Mouse (Mus musculus): ENCODE data around the gene Foxf2. TPM values are rescaled to one million over a fixed set of nuclear protein-coding genes. Genes with fewer than 3 reads are reported as not detected.

The Foxf2 gene
- polyA plus RNA-seq, 1 experiment from 2014 or later, result 43.2 TPM

DNA sequence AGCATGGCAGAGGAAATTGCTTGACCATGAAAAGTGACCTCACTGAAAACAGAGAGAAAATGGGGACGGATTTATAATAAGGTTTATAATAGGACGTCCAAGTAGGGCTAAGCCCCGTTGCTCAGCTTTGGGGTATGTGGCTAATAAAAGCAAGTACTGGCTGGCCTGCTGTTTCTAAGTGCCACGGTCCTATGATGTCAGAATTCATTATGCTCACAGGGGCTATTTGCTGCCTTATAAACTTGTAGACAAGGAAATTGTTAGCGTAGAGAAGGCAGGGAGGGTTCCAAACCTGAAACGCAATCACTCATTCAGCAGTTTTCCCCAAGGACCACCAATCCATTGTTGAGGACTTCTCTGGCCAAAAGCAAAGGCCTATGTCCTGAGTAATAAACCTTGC, 21.7 kb upstream of the Foxf2 start:
- Histone ChIP-seq H3K4me3 (ENCODE audit: low read depth, low read length) (no peak overlapping the region), H3K27me3 (ENCODE audit: insufficient read depth, low read length) (no peaks in the 10 kb centered on the region), H3K4me2 (no peak overlapping the region), H3K9me3 (ENCODE audit: low read depth, low read length) (no peaks in the 10 kb centered on the region), H3K36me3 (ENCODE audit: insufficient read depth) (no peaks in the 10 kb centered on the region), H3K4me1 (ENCODE audit: insufficient read depth) (no peaks in the 10 kb centered on the region), H3K27ac (ENCODE audit: low read depth) (no peak overlapping the region), H3K9ac (no peak overlapping the region)
- DNase-seq, result no peak
- 83% methylated on average over 6 of the region's 6 CpGs for WGBS
- ATAC-seq (ENCODE audit: insufficient read depth), result no peak
- TF ChIP-seq CTCF (IDR thresholded peaks at IDR 0.05; ENCODE audit: low read depth), result no peak

DNA sequence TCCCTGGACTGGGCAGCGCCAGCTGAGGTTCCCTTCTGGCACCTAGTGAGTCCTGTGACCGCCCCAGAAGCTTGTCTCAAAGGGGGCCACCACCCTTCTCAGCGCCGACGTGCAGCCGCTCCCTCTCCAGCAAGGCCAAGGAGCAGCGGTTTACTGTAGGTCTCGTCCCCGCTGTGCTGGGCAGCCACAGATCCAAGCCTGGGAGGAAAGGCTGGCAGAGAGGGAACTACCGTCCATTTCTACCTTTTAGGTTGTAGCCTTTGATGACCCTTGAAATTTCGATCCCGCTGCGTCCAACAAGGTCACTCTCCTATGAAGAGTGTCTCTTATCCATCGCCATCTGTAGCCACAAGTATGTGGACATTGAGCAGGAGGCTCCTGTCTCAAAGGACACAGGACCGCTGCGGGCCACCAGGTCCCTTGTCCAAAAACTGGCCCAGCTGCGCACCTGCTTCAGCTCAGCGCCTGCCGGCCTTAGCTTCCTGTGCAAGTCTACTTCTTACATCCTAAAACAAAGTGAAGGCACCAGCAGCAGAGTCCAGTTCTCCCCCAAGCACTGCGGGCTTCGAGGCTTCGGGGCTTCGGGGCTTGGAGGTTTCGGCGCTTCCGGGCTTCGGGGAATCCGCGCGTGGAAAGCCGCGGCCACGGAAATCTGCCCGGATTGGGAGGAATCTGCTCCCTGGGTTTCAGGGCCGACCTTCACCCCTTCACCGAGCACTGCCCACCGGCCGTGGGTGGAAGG, 10.7 kb upstream of the Foxf2 start:
- no peak overlapping the region for H3K27ac ChIP-seq (ENCODE audit: low read depth)
- no peak for ATAC-seq (ENCODE audit: insufficient read depth)
- no peaks in the 10 kb centered on the region for H3K9me3 ChIP-seq (ENCODE audit: low read depth, low read length)
- 0 out of 2 replicates have a peak overlapping the region, but pooled peaks have one; percentile 12 for H3K4me2 ChIP-seq
- H3K9ac ChIP-seq, result no peak overlapping the region
- peak; percentile 28 for DNase-seq
- H3K27me3 ChIP-seq (ENCODE audit: insufficient read depth, low read length), result peaks cover 76% of the 10 kb centered on the region
- no peaks in the 10 kb centered on the region for H3K36me3 ChIP-seq (ENCODE audit: insufficient read depth)
- WGBS, result 9% methylated on average over 38 of the region's 38 CpGs
- 0 out of 2 replicates have a peak, but pooled peaks cover 3% of the 10 kb centered on the region for H3K4me1 ChIP-seq (ENCODE audit: insufficient read depth)
- H3K4me3 ChIP-seq (ENCODE audit: low read depth, low read length), result no peak overlapping the region
- no peak for TF ChIP-seq CTCF (IDR thresholded peaks at IDR 0.05; ENCODE audit: low read depth)

DNA sequence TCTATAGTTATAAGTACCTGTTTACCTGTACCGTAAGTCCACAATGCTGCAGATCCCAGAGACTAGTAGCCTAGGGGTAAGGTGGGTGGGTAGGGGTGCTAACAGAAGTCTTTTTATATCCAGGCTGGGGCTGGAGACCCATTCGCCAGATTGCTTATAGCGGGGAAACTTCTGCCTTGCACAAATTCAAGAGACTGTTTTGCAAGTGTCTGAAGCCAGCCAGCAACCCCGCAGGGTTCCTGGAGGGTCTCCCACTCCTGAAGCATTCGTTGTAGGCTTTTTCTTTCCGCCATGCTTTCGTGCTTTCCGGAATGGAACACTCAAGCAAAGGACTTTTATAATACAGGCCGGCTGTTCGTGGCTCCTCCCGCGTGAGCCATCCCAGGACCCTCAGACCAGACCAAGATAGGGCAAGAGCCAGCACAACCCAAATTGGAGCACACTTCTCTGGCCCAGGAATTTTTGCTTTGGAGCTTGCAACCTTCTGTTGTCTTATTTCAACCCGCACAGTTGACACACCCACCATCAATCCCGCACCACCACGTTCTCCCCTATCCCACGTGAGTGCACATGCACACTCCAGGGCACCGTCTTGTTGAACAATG, 10.0 kb upstream of the Foxf2 start:
- WGBS, result 7% methylated on average over 17 of the region's 17 CpGs

DNA sequence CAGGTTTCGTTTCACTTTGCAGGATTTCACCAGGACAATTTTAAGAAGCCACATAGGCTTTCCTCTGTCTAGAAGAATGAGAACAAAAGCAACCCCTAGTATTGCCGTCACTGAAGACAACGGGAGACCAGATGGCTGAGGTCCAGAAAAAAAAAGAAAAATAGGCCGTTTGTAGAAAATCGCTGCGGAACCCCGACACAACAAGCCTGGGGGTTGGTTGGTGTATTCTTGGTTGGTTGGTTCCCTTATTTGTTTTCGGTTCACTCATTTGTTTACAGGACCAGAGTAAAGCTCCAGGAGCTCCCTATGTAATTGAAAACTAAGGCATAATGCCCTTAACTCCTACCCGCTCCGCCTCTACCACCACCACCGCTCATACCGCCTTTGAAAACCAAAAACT, 7.6 kb upstream of the Foxf2 start:
- 0 out of 2 replicates have a peak, but pooled peaks cover 3% of the 10 kb centered on the region for H3K4me1 ChIP-seq (ENCODE audit: insufficient read depth)
- peak overlapping the region; percentile 61 for H3K4me2 ChIP-seq
- H3K27me3 ChIP-seq (ENCODE audit: insufficient read depth, low read length), result peaks cover 95% of the 10 kb centered on the region
- H3K9me3 ChIP-seq (ENCODE audit: low read depth, low read length), result no peaks in the 10 kb centered on the region
- TF ChIP-seq CTCF (IDR thresholded peaks at IDR 0.05; ENCODE audit: low read depth), result no peak
- WGBS, result under 1% methylated on average over 12 of the region's 12 CpGs
- DNase-seq (peak; percentile 55), ATAC-seq (ENCODE audit: insufficient read depth) (no peak)
- no peaks in the 10 kb centered on the region for H3K36me3 ChIP-seq (ENCODE audit: insufficient read depth)
- H3K4me3 ChIP-seq (ENCODE audit: low read depth, low read length), result peak overlapping the region; percentile 29
- H3K27ac ChIP-seq (ENCODE audit: low read depth), result no peak overlapping the region
- H3K9ac ChIP-seq, result no peak overlapping the region

More for the DNA sequence above, 10.0 kb upstream of the Foxf2 start:
- ATAC-seq (ENCODE audit: insufficient read depth), result no peak
- no peaks in the 10 kb centered on the region for H3K36me3 ChIP-seq (ENCODE audit: insufficient read depth)
- no peak for TF ChIP-seq CTCF (IDR thresholded peaks at IDR 0.05; ENCODE audit: low read depth)
- H3K4me2 ChIP-seq, result 0 out of 2 replicates have a peak overlapping the region, but pooled peaks have one; percentile 12
- H3K27me3 ChIP-seq (ENCODE audit: insufficient read depth, low read length), result peaks cover 84% of the 10 kb centered on the region
- no peak overlapping the region for H3K9ac ChIP-seq
- peak; percentile 22 for DNase-seq
- no peaks in the 10 kb centered on the region for H3K9me3 ChIP-seq (ENCODE audit: low read depth, low read length)
- no peak overlapping the region for H3K4me3 ChIP-seq (ENCODE audit: low read depth, low read length)
- H3K27ac ChIP-seq (ENCODE audit: low read depth), result no peak overlapping the region
- 0 out of 2 replicates have a peak, but pooled peaks cover 3% of the 10 kb centered on the region for H3K4me1 ChIP-seq (ENCODE audit: insufficient read depth)

DNA sequence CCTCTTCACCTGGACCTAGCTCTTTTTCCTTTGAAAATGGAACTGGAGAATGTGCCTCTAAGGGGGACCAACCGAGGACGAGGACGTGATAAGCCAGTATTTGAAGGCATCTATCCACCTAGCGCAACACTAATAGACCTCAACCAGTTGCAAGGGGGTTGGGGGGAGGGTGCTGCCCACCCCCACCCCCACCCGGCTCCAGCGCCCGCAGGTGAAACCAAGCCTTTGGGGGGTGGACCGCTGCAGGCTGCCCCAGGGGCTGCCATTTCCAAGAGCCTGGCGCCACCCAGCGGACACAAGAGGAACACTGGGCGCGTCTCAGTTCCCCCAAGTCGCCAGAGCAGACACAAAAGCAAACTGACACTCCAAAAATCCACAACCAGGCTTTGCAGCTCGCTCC, 7.2 kb upstream of the Foxf2 start:
- peak overlapping the region; percentile 88; the same call in 1 of the 2 replicates for H3K27ac ChIP-seq (ENCODE audit: low read depth)
- peak overlapping the region; percentile 29 for H3K4me3 ChIP-seq (ENCODE audit: low read depth, low read length)
- peak; percentile 62; the same call in 1 of the 2 replicates for ATAC-seq (ENCODE audit: insufficient read depth)
- peaks cover 95% of the 10 kb centered on the region for H3K27me3 ChIP-seq (ENCODE audit: insufficient read depth, low read length)
- H3K36me3 ChIP-seq (ENCODE audit: insufficient read depth), result no peaks in the 10 kb centered on the region
- H3K4me2 ChIP-seq, result peak overlapping the region; percentile 61
- WGBS, result 2% methylated on average over 14 of the region's 14 CpGs
- peak; percentile 94 for DNase-seq
- no peak overlapping the region for H3K9ac ChIP-seq
- H3K4me1 ChIP-seq (ENCODE audit: insufficient read depth), result 0 out of 2 replicates have a peak, but pooled peaks cover 3% of the 10 kb centered on the region
- peak; percentile 93 for TF ChIP-seq CTCF (IDR thresholded peaks at IDR 0.05; ENCODE audit: low read depth)
- no peaks in the 10 kb centered on the region for H3K9me3 ChIP-seq (ENCODE audit: low read depth, low read length)

DNA sequence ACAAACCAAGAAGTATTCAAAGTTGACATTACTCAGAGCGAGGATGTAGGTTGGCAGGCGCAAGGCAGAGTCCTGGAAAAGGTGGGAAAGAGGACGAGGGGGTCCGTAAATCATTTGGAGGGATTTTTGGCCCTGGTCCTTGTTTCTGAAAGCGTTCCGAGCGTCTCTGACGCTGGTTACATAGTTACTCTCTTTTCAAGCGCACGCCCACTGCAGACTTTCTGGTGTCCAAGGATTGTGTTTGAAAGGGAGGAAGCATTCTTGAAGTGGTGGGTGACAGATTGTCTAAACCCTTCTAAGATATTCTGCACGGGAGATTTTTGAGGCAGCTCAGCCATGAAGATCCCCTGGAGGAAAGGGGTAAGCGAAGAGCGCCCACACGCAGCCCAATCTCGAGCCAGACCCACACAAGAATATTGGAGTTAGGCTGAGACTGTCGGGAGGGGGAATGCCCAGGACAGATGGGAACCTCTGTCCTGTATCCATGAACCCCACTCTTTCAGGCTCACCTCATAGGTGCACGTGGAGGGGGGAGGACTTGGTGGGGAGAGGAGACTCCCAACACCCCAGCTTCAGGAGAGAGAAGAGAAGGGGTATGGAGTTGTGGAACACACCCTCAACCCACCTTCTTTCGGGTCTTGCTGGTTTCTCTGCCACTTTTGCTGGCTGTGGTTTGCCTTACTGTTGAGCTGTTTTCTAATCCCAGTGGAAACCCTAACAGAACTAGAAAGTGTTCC, 6.5 kb upstream of the Foxf2 start:
- ATAC-seq (ENCODE audit: insufficient read depth) (peak; percentile 80), DNase-seq (peak; percentile 91)
- H3K27ac ChIP-seq (ENCODE audit: low read depth), result peak overlapping the region; percentile 88
- peak overlapping the region; percentile 61 for H3K4me2 ChIP-seq
- H3K9ac ChIP-seq, result peak overlapping the region; percentile 41; the same call in 1 of the 2 replicates
- no peaks in the 10 kb centered on the region for H3K36me3 ChIP-seq (ENCODE audit: insufficient read depth)
- WGBS, result 0% methylated on average over 18 of the region's 18 CpGs
- H3K9me3 ChIP-seq (ENCODE audit: low read depth, low read length), result no peaks in the 10 kb centered on the region
- H3K4me3 ChIP-seq (ENCODE audit: low read depth, low read length), result peak overlapping the region; percentile 29; the same call in 1 of the 2 replicates
- 0 out of 2 replicates have a peak, but pooled peaks cover 3% of the 10 kb centered on the region for H3K4me1 ChIP-seq (ENCODE audit: insufficient read depth)
- peaks cover 95% of the 10 kb centered on the region for H3K27me3 ChIP-seq (ENCODE audit: insufficient read depth, low read length)
- TF ChIP-seq CTCF (IDR thresholded peaks at IDR 0.05; ENCODE audit: low read depth), result no peak
